Mouse (Mus musculus) heart, postnatal 25 days (tissue): ENCODE results near the gene Ist1. TPM values are rescaled to one million over a fixed set of nuclear protein-coding genes. Genes with fewer than 3 reads are reported as not detected.

Source experiments
- total RNA-seq, 2 experiments: library from RNA; stranded (reverse); gene quantifications; 2 replicates each; pipeline ENCODE4 v1.2.3; 2021

Ist1 gene
- total RNA-seq, 2 experiments from 2014 or later, result 36.7 to 45.7 TPM

Other genes with a start within 250 kb of the Ist1 start
- gene Pmfbp1, start 199.2 kb downstream of the Ist1 start, total RNA-seq, result not detected
- 10 to 100 TPM; 11.6 to 12.5 TPM for gene Dhx38, start 127.4 kb downstream of the Ist1 start, total RNA-seq
- gene Txnl4b, start 127.4 kb downstream of the Ist1 start, total RNA-seq, result 1 to 10 TPM; 4.1 to 4.9 TPM
- gene Hp, start 114.1 kb downstream of the Ist1 start, total RNA-seq, result 1 to 10 TPM; 3.8 to 9.2 TPM
- 10 to 100 TPM; 17.7 to 19.6 TPM for gene Dhodh, start 84.6 kb downstream of the Ist1 start, total RNA-seq
- gene Pkd1l3, start 78.7 kb downstream of the Ist1 start, total RNA-seq, result not detected
- gene Zfp821, start 12.3 kb upstream of the Ist1 start, total RNA-seq, result 1 to 10 TPM; 6.1 to 7.3 TPM
- 10 to 100 TPM; 20.1 to 20.5 TPM for gene Atxn1l, start 44.5 kb upstream of the Ist1 start, total RNA-seq
- 10 to 100 TPM; 38.0 to 41.4 TPM for gene Ap1g1, start 85.3 kb upstream of the Ist1 start, total RNA-seq
- 1 to 10 TPM; 4.0 to 4.7 TPM for gene Phlpp2, start 175.3 kb upstream of the Ist1 start, total RNA-seq